Mouse (Mus musculus) heart, adult 2 months (tissue): ENCODE measurements around the gene Nmnat2.

Experiments
- CTCF ChIP-seq: fragments of 200-600 bp; IDR thresholded peaks from 2 replicates; pipeline ENCODE4 v1.8.1; 2022; ENCODE audit warnings: antibody characterized with exemption, mild to moderate bottlenecking, moderate library complexity
- EP300 ChIP-seq: fragments of 200-500 bp; IDR thresholded peaks from 2 replicates; pipeline ENCODE4 v1.6.1; 2011; ENCODE audit warnings: low read depth, low read length, control low read depth; ENCODE audit not compliant: insufficient read depth
- POLR2A ChIP-seq: fragments of 200-500 bp; IDR thresholded peaks from 2 replicates; pipeline ENCODE4 v1.6.1; 2011; ENCODE audit warnings: mild to moderate bottlenecking, low read depth, low read length, control low read depth; ENCODE audit not compliant: insufficient read depth

GRCm38 (mm10) chr1:153053619-153054018 lies 98.8 kb downstream of the Nmnat2 start:
- TF ChIP-seq CTCF = no peak
- no peak for TF ChIP-seq POLR2A
- TF ChIP-seq EP300 = no peak
